18 mouse cellular contexts compared by ENCODE assay signal in the genomic region with DNA sequence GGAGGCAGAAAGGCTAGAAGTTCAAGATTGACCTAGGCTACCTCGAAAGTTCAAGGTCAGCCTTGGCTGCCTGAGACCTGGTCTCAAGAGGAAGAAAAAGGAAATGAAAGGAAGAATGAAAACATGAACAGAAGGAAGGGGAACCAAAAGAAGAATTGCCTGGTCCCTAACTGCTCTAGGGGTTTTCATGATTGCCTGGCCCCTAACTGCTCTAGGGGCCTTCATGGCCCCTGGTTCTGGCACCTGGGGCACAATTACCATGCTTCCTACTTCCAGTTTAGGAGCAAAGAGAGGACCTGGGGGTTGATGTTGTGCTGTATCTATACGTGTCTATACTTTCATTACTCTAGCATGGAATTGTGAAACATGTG.
"Had no signal": no experiment of that assay in that cellular context is flagged by ENCODE, and none has a peak within 500 bp of the region (broad histone marks: within the 10 kb centered on the region; RNA-seq: fewer than 3 reads in every experiment).

No protein-coding gene starts in this region.

- H3K9ac ChIP-seq: liver, embryonic 14.5 days; neural tube, embryonic 12.5 days had no signal

- H3K4me2 ChIP-seq: neural tube, embryonic 12.5 days had no signal

- DNase-seq: kidney, adult 2 months; kidney, postnatal 25 days; layer of hippocampus, adult 9-11 months; lung, adult 2 months; lung, postnatal 14 days; lung, postnatal 4 days; midbrain, embryonic 14.5 days; thymus, adult 2 months; thymus, postnatal 14 days; thymus, postnatal 4 days had no signal

- H3K4me3 ChIP-seq: layer of hippocampus, adult 2 months; megakaryocyte, embryonic 14.5 days; midbrain, embryonic 10.5 days; neural tube, embryonic 12.5 days had no signal

- H3K27me3 ChIP-seq: neural tube, embryonic 12.5 days had no signal

- H3K4me1 ChIP-seq: midbrain, embryonic 10.5 days; neural tube, embryonic 12.5 days had no signal

- ATAC-seq: intestine, postnatal 0 days had no signal

- H3K36me3 ChIP-seq: midbrain, embryonic 10.5 days; neural tube, embryonic 12.5 days had no signal

- H3K9me3 ChIP-seq: midbrain, embryonic 10.5 days; neural tube, embryonic 12.5 days had no signal

- H3K27ac ChIP-seq: kidney, postnatal 0 days; layer of hippocampus, adult 2 months; liver, embryonic 14.5 days; midbrain, embryonic 10.5 days; neural tube, embryonic 12.5 days; stomach, postnatal 0 days had no signal
